Mouse (Mus musculus) left cerebral cortex, postnatal 10 days (tissue): ENCODE data around the gene Vmn2r43. TPM values are rescaled to one million over a fixed set of nuclear protein-coding genes. Genes with fewer than 3 reads are reported as not detected.
"Not testable (repeated sequence)": the region's sequence is repeated elsewhere in the genome, so short reads cannot be mapped to it uniquely, and the experiment has no call there.

Source experiments
- DNase-seq, 2 experiments: peaks; one replicate each; pipeline ENCODE4 v3.0.0; 2021 to 2022; ENCODE audit warnings: low spot score in 2 of 2, mixed read lengths in 1 of 2; ENCODE audit errors: extremely low spot score in 1 of 2
- intact Hi-C: fragments of 180-260 bp; cut with DNase I; formaldehyde crosslinking; loops from one replicate; pipeline ENCODE4 v1.15.1; 2025
- total RNA-seq, 2 experiments: library from RNA; stranded (reverse); gene quantifications; 2 replicates each; pipeline ENCODE4 v1.2.3; 2021

Gene Vmn2r43
- total RNA-seq = not detected

DNA sequence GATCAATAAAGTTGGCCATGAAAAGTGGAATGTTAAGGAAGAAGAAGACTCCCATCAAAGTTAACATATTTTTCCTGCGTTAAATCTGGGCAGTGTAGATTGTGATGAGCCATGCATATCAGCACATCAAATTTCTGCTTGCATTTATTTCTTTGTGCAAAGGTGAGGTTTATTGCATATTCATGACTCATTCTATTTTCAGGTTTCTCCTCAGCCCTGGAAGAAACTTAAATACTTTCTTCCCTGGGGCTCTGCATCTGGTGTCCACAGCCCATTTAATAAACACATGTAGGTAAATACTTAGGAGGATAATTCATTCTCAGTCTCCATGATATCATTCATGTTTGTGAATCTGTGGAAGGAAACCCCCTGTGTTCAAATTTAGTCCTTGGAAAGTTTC, at the start of gene Vmn2r43:
Vmn2r43 (minus strand) TSS at position 101 of the 400 bp plus-strand sequence.
- DNase-seq, intact Hi-C loops: not testable (repeated sequence)

DNA sequence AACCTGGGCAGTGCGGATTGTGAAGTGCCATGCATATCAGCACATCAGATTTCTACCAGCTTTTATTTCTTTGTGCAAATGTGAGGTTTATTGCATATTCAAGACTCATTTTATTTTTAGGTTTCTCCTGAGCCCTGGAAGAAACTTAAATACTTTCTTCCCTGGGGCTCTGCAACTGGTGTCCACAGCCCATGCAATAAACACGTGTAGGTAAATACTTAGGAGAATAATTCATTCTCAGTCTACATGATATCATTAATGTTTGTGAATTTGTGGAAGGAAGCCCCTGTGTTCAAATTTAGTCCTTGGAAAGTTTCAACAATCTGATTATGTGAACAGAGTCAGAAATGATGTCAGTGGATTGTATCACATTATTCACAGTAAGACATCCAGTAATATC, 60.2 kb downstream of the Vmn2r43 start, which contains the start of gene Vmn2r42:
Vmn2r42 (minus strand) TSS at position 101 of the 400 bp plus-strand sequence.
- DNase-seq, intact Hi-C loops: not testable (repeated sequence)

Other genes with a start within 250 kb of the Vmn2r43 start
- gene Vmn2r41, start 98.9 kb downstream of the Vmn2r43 start, total RNA-seq = not detected
- gene Vmn2r42, start 60.3 kb downstream of the Vmn2r43 start, total RNA-seq = not detected
- not detected for gene Vmn2r44, start 122.7 kb upstream of the Vmn2r43 start, total RNA-seq
- gene Vmn2r45, start 228.5 kb upstream of the Vmn2r43 start, total RNA-seq = not detected